Mouse (Mus musculus) heart, embryonic 14.5 days (tissue): Measurements from ENCODE around the gene Morc1. TPM values are rescaled to one million over a fixed set of nuclear protein-coding genes. Genes with fewer than 3 reads are reported as not detected.

ENCODE experiments used
- ATAC-seq: fragments of 200-750 bp; cut with Nextera tagmentation; 2 replicates; pipeline ENCODE4 v1.8.0; 2017; ENCODE audit warnings: low read depth, moderate TSS enrichment; ENCODE audit not compliant: insufficient number of reproducible peaks, insufficient read depth, low FRiP score
- H3K27ac ChIP-seq, 2 experiments: fragments of 200-500 bp in 1 of 2; fragments of 300-500 bp in 1 of 2; sonication (generic) in 1 of 2; replicated peaks in 1 of 2; 2 replicates each; pipeline ENCODE4 v1.5.1; 2012 to 2014; ENCODE audit warnings: low read depth in 2 of 2, low read length in 2 of 2, control low read depth in 1 of 2, mild to moderate bottlenecking in 1 of 2, mixed read lengths in 1 of 2; ENCODE audit not compliant: control insufficient read depth in 1 of 2, insufficient read depth in 1 of 2
- H3K27me3 ChIP-seq: fragments of 300-500 bp; sonication (generic); 2 replicates; pipeline ENCODE4 v1.6.1; 2014; ENCODE audit warnings: mild to moderate bottlenecking, low read length, control low read depth; ENCODE audit not compliant: control insufficient read depth, insufficient read depth
- H3K36me3 ChIP-seq: fragments of 300-500 bp; sonication (generic); 2 replicates; pipeline ENCODE4 v1.6.1; 2014; ENCODE audit warnings: mild to moderate bottlenecking, control low read depth, low read length, mixed read lengths; ENCODE audit not compliant: control insufficient read depth, insufficient read depth
- H3K4me1 ChIP-seq, 2 experiments: fragments of 200-500 bp in 1 of 2; fragments of 300-500 bp in 1 of 2; sonication (generic) in 1 of 2; 2 replicates each; pipeline ENCODE4 v1.6.1; 2012 to 2014; ENCODE audit warnings: low read length in 2 of 2, control low read depth in 1 of 2, mixed read lengths in 1 of 2; ENCODE audit not compliant: control insufficient read depth in 2 of 2, insufficient read depth in 2 of 2
- H3K4me2 ChIP-seq: fragments of 300-500 bp; sonication (generic); 2 replicates; pipeline ENCODE4 v1.6.1; 2014; ENCODE audit warnings: mild to moderate bottlenecking, low read length
- H3K4me3 ChIP-seq, 2 experiments: fragments of 200-500 bp in 1 of 2; fragments of 300-500 bp in 1 of 2; sonication (generic) in 1 of 2; 2 replicates each; pipeline ENCODE4 v1.5.1; 2012 to 2014; ENCODE audit warnings: low read length in 2 of 2, mild to moderate bottlenecking in 2 of 2, control low read depth in 1 of 2, low read depth in 1 of 2, moderate library complexity in 1 of 2; ENCODE audit not compliant: control insufficient read depth in 1 of 2, insufficient read depth in 1 of 2
- H3K9ac ChIP-seq: fragments of 300-500 bp; sonication (generic); 2 replicates; pipeline ENCODE4 v1.6.1; 2014; ENCODE audit warnings: mild to moderate bottlenecking, low read length
- H3K9me3 ChIP-seq: fragments of 300-500 bp; sonication (generic); 2 replicates; pipeline ENCODE4 v1.6.1; 2016; ENCODE audit warnings: low read length, control low read depth; ENCODE audit not compliant: control insufficient read depth
- WGBS: fragments of 180-500 bp; shearing (Covaris S2); extraction: QIAGEN DNeasy Blood & Tissue Kit; methylation state at CpG from one replicate; pipeline ENCODE4 v1.1.7; 2014; 5-methylcytosine and 5-hydroxymethylcytosine counted together
- polyA plus RNA-seq: library from polyadenylated mRNA; unstranded; fragments of >200 nt; fragmentation: Nextera tagmentation; extraction: Ambion mirVana; gene quantifications from 2 replicates; pipeline ENCODE4 v1.2.1, GENCODE M21; 2014

Morc1 gene
- polyA plus RNA-seq, 1 experiment from 2014 or later, result not detected

DNA sequence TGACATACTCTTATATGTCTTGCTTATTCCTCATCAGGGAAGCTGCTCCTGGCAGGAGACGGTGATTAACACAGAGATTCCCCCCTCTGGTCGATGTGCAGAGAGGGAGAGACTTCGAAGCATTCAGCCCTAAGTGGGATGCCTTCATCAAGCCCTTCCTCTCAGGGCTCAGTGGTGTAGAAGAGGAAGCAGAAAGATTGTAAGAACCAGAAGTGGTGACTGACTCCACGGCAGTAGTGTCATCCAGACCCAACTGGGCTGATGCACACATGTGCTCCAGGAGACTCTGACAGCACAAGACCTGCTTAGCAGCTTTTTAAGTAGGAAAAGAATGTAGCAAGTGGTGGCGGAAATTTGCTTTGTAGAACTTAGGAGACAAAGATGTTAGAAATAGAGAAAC lies 143.0 kb downstream of the Morc1 start:
- H3K4me3 ChIP-seq, result no peak overlapping the region
- no peaks in the 10 kb centered on the region for H3K36me3 ChIP-seq
- no peak overlapping the region for H3K4me2 ChIP-seq
- H3K27me3 ChIP-seq, result no peaks in the 10 kb centered on the region
- no peak overlapping the region for H3K27ac ChIP-seq
- no peaks in the 10 kb centered on the region for H3K4me1 ChIP-seq
- H3K9ac ChIP-seq, result no peak overlapping the region
- no peak for ATAC-seq
- WGBS, result 63% methylated on average over 5 of the region's 5 CpGs
- no peaks in the 10 kb centered on the region for H3K9me3 ChIP-seq

DNA sequence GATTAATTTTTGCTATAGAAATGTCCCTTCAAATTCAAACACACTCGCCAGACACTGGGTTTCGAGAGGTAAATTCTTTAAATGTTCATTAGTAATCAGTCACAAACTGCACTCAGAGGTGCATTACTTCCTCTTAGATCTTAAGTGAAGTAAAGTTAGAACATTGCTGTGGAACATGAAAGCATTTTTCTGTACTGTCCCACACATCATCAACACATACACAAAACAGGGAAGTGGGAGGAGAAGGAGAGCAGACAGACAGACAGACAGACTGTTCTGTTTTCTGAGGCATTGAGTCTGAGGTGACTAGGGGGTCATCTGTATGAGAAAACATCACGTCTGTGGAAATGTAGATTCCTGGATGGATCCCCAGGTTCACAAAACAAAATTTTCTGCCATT lies 143.5 kb downstream of the Morc1 start:
- Histone ChIP-seq H3K36me3 (no peaks in the 10 kb centered on the region), H3K9me3 (no peaks in the 10 kb centered on the region), H3K9ac (no peak overlapping the region), H3K27me3 (no peaks in the 10 kb centered on the region), H3K4me1 (no peaks in the 10 kb centered on the region), H3K27ac (no peak overlapping the region), H3K4me3 (no peak overlapping the region), H3K4me2 (no peak overlapping the region)
- 70% methylated on average over 3 of the region's 3 CpGs for WGBS
- no peak for ATAC-seq

DNA sequence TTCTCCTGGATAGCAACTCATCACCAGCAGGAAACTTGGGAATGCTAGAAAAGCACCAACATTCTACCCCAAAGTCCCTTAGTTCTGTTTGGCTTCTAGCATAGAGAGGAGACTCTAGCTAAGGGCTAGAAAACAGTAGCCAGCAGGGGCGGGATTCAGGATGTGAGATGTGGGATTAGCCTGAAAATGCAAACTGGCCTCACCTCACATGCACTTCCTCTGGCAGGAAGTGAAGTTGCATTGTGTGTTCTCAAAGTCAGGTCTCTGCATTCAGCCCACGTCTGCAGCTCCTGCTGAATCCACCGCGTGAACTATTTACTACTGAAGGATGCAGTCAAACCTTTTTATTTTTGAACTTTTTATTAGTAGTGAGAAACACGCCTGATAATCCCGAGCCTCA lies 154.3 kb downstream of the Morc1 start:
- WGBS, result 56% methylated on average over 6 of the region's 6 CpGs
- H3K4me1 ChIP-seq, result no peaks in the 10 kb centered on the region
- no peak overlapping the region for H3K27ac ChIP-seq
- H3K27me3 ChIP-seq, result no peaks in the 10 kb centered on the region
- no peak for ATAC-seq
- H3K9ac ChIP-seq, result no peak overlapping the region
- H3K36me3 ChIP-seq, result no peaks in the 10 kb centered on the region
- H3K9me3 ChIP-seq, result peaks cover 4% of the 10 kb centered on the region; the same call in 1 of the 2 replicates
- no peak overlapping the region for H3K4me3 ChIP-seq
- no peak overlapping the region for H3K4me2 ChIP-seq

GRCm38 (mm10) chr16:48594457-48594856 lies 163.4 kb downstream of the Morc1 start:
- Histone ChIP-seq H3K27me3 (no peaks in the 10 kb centered on the region), H3K9me3 (no peaks in the 10 kb centered on the region), H3K4me3 (no peak overlapping the region), H3K36me3 (no peaks in the 10 kb centered on the region), H3K27ac (no peak overlapping the region), H3K4me2 (no peak overlapping the region), H3K9ac (no peak overlapping the region), H3K4me1 (no peaks in the 10 kb centered on the region)
- 85% methylated on average over 5 of the region's 5 CpGs for WGBS
- no peak for ATAC-seq

- no peak overlapping the region for H3K27ac ChIP-seq
- no peak overlapping the region for H3K4me2 ChIP-seq
- no peak overlapping the region for H3K9ac ChIP-seq
- H3K36me3 ChIP-seq, result no peaks in the 10 kb centered on the region
- no peak for ATAC-seq
- no peaks in the 10 kb centered on the region for H3K4me1 ChIP-seq
- 73% methylated on average over 1 of the region's 1 CpGs for WGBS
- no peak overlapping the region for H3K4me3 ChIP-seq
- H3K27me3 ChIP-seq, result no peaks in the 10 kb centered on the region
- H3K9me3 ChIP-seq, result no peaks in the 10 kb centered on the region
Measured at GRCm38 (mm10) chr16:48595216-48595615, 164.2 kb downstream of the Morc1 start.

DNA sequence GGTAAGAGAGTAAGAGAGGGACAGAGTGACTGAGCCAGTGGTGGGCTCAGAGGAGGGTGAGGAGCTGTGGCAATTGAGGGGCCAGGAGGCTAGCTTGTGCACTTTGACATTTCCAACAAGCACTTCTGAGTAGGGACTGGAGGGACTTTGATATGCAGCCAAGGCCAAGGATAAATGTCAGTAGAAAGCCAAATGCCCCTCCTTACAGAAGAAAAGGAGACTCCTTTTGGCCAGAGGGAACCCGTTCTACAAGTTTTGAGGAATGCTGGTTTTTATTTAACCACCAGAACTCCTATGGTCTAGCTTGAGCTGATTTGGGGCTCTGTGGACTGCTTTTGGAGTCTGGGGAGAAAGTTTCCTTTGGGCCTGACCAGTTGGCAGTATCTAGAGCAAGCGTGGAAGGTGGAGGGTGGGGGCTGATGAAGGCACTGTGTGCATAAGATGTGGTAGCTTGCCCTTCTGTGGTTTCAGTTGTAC lies 172.7 kb downstream of the Morc1 start:
- 74% methylated on average over 2 of the region's 2 CpGs for WGBS

GRCm38 (mm10) chr16:48606476-48607038 lies 175.5 kb downstream of the Morc1 start:
- H3K27me3 ChIP-seq, result no peaks in the 10 kb centered on the region
- no peak overlapping the region for H3K4me3 ChIP-seq
- no peaks in the 10 kb centered on the region for H3K36me3 ChIP-seq
- no peaks in the 10 kb centered on the region for H3K9me3 ChIP-seq
- H3K4me1 ChIP-seq, result no peaks in the 10 kb centered on the region
- H3K27ac ChIP-seq, result no peak overlapping the region
- no peak overlapping the region for H3K9ac ChIP-seq
- WGBS, result 50% methylated on average over 4 of the region's 4 CpGs
- ATAC-seq, result no peak
- H3K4me2 ChIP-seq, result no peak overlapping the region

More for the DNA sequence above, 172.7 kb downstream of the Morc1 start:
- Histone ChIP-seq H3K4me2 (no peak overlapping the region), H3K4me1 (no peaks in the 10 kb centered on the region), H3K9me3 (no peaks in the 10 kb centered on the region), H3K27ac (no peak overlapping the region), H3K27me3 (no peaks in the 10 kb centered on the region), H3K4me3 (no peak overlapping the region), H3K9ac (no peak overlapping the region), H3K36me3 (no peaks in the 10 kb centered on the region)
- ATAC-seq, result no peak

- no peaks in the 10 kb centered on the region for H3K9me3 ChIP-seq
- ATAC-seq, result no peak
- no peaks in the 10 kb centered on the region for H3K4me1 ChIP-seq
- no peak overlapping the region for H3K4me3 ChIP-seq
- H3K4me2 ChIP-seq, result no peak overlapping the region
- no peak overlapping the region for H3K9ac ChIP-seq
- H3K36me3 ChIP-seq, result no peaks in the 10 kb centered on the region
- 87% methylated on average over 3 of the region's 3 CpGs for WGBS
- no peak overlapping the region for H3K27ac ChIP-seq
- no peaks in the 10 kb centered on the region for H3K27me3 ChIP-seq
Measured at GRCm38 (mm10) chr16:48608224-48608623, 177.2 kb downstream of the Morc1 start.
